Mouse (Mus musculus) testis, adult 2 months (tissue): ENCODE measurements around the gene 1190002N15Rik.

Experiments used
- CTCF ChIP-seq: fragments of 200-500 bp; IDR thresholded peaks from 2 replicates; pipeline ENCODE4 v1.5.1; 2012; ENCODE audit warnings: low read depth, mild to moderate bottlenecking, inconsistent platforms, low read length, moderate library complexity; ENCODE audit not compliant: control insufficient read depth, insufficient read depth, insufficient replicate concordance
- POLR2A ChIP-seq: fragments of 200-500 bp; IDR thresholded peaks from 2 replicates; pipeline ENCODE4 v1.6.1; 2012; ENCODE audit warnings: low read depth, mild to moderate bottlenecking, inconsistent platforms, low read length, moderate library complexity; ENCODE audit not compliant: control insufficient read depth

GRCm38 (mm10) chr9:94506980-94507379, 30.9 kb downstream of the 1190002N15Rik start:
- TF ChIP-seq POLR2A (no peak), CTCF (no peak)
